Mouse (Mus musculus) forebrain, postnatal 0 days (tissue): ENCODE results near the gene Ifngr2. TPM values are rescaled to one million over a fixed set of nuclear protein-coding genes. Genes with fewer than 3 reads are reported as not detected.
A peak's percentile ranks its signal among the peaks of the same experiment; 100 is the strongest.

Experiments
- ATAC-seq: fragments of 200-750 bp; cut with Nextera tagmentation; 2 replicates; pipeline ENCODE4 v1.8.0; 2017; ENCODE audit warnings: mild to moderate bottlenecking, moderate library complexity
- DNase-seq: peaks from one replicate; pipeline ENCODE4 v3.0.0-alpha.2; 2015
- H3K27ac ChIP-seq: fragments of 300-500 bp; sonication (generic); 2 replicates; pipeline ENCODE4 v1.5.1; 2014; ENCODE audit warnings: low read depth, mild to moderate bottlenecking, antibody characterized with exemption, low read length, moderate library complexity, mixed read lengths
- H3K27me3 ChIP-seq: fragments of 300-500 bp; sonication (generic); 2 replicates; pipeline ENCODE4 v1.6.1; 2014; ENCODE audit warnings: mild to moderate bottlenecking, low read length, mixed read lengths; ENCODE audit not compliant: insufficient read depth
- H3K36me3 ChIP-seq: fragments of 300-500 bp; sonication (generic); 2 replicates; pipeline ENCODE4 v1.6.1; 2014; ENCODE audit warnings: mild to moderate bottlenecking, moderate library complexity; ENCODE audit not compliant: insufficient read depth
- H3K4me1 ChIP-seq: fragments of 300-500 bp; sonication (generic); 2 replicates; pipeline ENCODE4 v1.6.1; 2014; ENCODE audit warnings: antibody characterized with exemption; ENCODE audit not compliant: insufficient read depth
- H3K4me2 ChIP-seq: fragments of 300-500 bp; sonication (generic); 2 replicates; pipeline ENCODE4 v1.6.1; 2014; ENCODE audit warnings: low read depth, mild to moderate bottlenecking, moderate library complexity
- H3K4me3 ChIP-seq: fragments of 300-500 bp; sonication (generic); 2 replicates; pipeline ENCODE4 v1.5.1; 2014; ENCODE audit warnings: low read depth, low read length, mixed read lengths
- H3K9ac ChIP-seq: fragments of 300-500 bp; sonication (generic); 2 replicates; pipeline ENCODE4 v1.6.1; 2014; ENCODE audit warnings: mild to moderate bottlenecking
- H3K9me3 ChIP-seq: fragments of 300-500 bp; sonication (generic); 2 replicates; pipeline ENCODE4 v1.6.1; 2016; ENCODE audit warnings: low read length
- CTCF ChIP-seq: sonication (generic); IDR thresholded peaks from 2 replicates; pipeline ENCODE4 v1.5.1; 2016; ENCODE audit warnings: antibody characterized with exemption, control low read depth, low read depth
- WGBS: fragments of 180-500 bp; shearing (Covaris S2); extraction: QIAGEN DNeasy Blood & Tissue Kit; methylation state at CpG from one replicate; pipeline ENCODE4 v1.1.7; 2014; 5-methylcytosine and 5-hydroxymethylcytosine counted together
- polyA plus RNA-seq: library from polyadenylated mRNA; unstranded; fragments of >200 nt; fragmentation: Nextera tagmentation; extraction: Ambion mirVana; gene quantifications from 2 replicates; pipeline ENCODE4 v1.2.1, GENCODE M21; 2015
- total RNA-seq: library from RNA; depleted of rRNA; stranded (reverse); fragments of >200 nt; gene quantifications from 2 replicates; pipeline ENCODE4 v1.2.3, GENCODE M21; 2014

The Ifngr2 gene
- total and polyA plus RNA-seq, 2 experiments from 2014 or later, result 61.8 to 146 TPM

GRCm38 (mm10) chr16:91553625-91554024, 6.8 kb downstream of the Ifngr2 start:
- Histone ChIP-seq H3K4me2 (no peak overlapping the region), H3K9ac (no peak overlapping the region), H3K4me1 (no peaks in the 10 kb centered on the region; the same call in 1 of the 2 replicates), H3K9me3 (no peaks in the 10 kb centered on the region), H3K27me3 (no peaks in the 10 kb centered on the region), H3K36me3 (peaks cover 9% of the 10 kb centered on the region), H3K27ac (no peak overlapping the region), H3K4me3 (no peak overlapping the region)
- DNase-seq, result no peak
- 55% methylated on average over 11 of the region's 12 CpGs for WGBS
- no peak for TF ChIP-seq CTCF
- ATAC-seq, result no peak

GRCm38 (mm10) chr16:91555017-91555605, 8.2 kb downstream of the Ifngr2 start:
- no peak for TF ChIP-seq CTCF
- Histone ChIP-seq H3K36me3 (peaks cover 20% of the 10 kb centered on the region), H3K9me3 (no peaks in the 10 kb centered on the region), H3K27me3 (no peaks in the 10 kb centered on the region), H3K4me1 (no peaks in the 10 kb centered on the region), H3K4me3 (no peak overlapping the region), H3K27ac (no peak overlapping the region), H3K4me2 (no peak overlapping the region), H3K9ac (no peak overlapping the region)
- WGBS, result 88% methylated on average over 8 of the region's 8 CpGs
- ATAC-seq, result no peak
- no peak for DNase-seq

- Histone ChIP-seq H3K27ac (no peak overlapping the region), H3K36me3 (peaks cover 25% of the 10 kb centered on the region), H3K9me3 (no peaks in the 10 kb centered on the region), H3K4me1 (no peaks in the 10 kb centered on the region), H3K27me3 (no peaks in the 10 kb centered on the region), H3K4me2 (no peak overlapping the region), H3K4me3 (no peak overlapping the region), H3K9ac (no peak overlapping the region)
- no peak for ATAC-seq
- TF ChIP-seq CTCF, result no peak
- 84% methylated on average over 15 of the region's 15 CpGs for WGBS
- DNase-seq, result no peak
Measured at GRCm38 (mm10) chr16:91556659-91557058, 9.8 kb downstream of the Ifngr2 start.

- ATAC-seq (no peak), DNase-seq (no peak)
- no peak for TF ChIP-seq CTCF
- no peaks in the 10 kb centered on the region for H3K4me1 ChIP-seq
- H3K9me3 ChIP-seq, result no peaks in the 10 kb centered on the region
- H3K27me3 ChIP-seq, result no peaks in the 10 kb centered on the region
- H3K4me2 ChIP-seq, result no peak overlapping the region
- no peak overlapping the region for H3K27ac ChIP-seq
- peaks cover 29% of the 10 kb centered on the region for H3K36me3 ChIP-seq
- WGBS, result 92% methylated on average over 7 of the region's 7 CpGs
- no peak overlapping the region for H3K9ac ChIP-seq
- no peak overlapping the region for H3K4me3 ChIP-seq
Measured at GRCm38 (mm10) chr16:91557214-91557613, 10.3 kb downstream of the Ifngr2 start.

GRCm38 (mm10) chr16:91557693-91558092, 10.8 kb downstream of the Ifngr2 start:
- peak; percentile 26 for DNase-seq
- 71% methylated on average over 15 of the region's 15 CpGs for WGBS

GRCm38 (mm10) chr16:91561099-91561498, 14.2 kb downstream of the Ifngr2 start:
- ATAC-seq (peak; percentile 58), DNase-seq (peak; percentile 54)
- TF ChIP-seq CTCF, result peak; percentile 68
- Histone ChIP-seq H3K27me3 (no peaks in the 10 kb centered on the region), H3K27ac (no peak overlapping the region), H3K36me3 (peaks cover 50% of the 10 kb centered on the region), H3K9ac (no peak overlapping the region), H3K4me1 (no peaks in the 10 kb centered on the region), H3K9me3 (no peaks in the 10 kb centered on the region), H3K4me2 (no peak overlapping the region), H3K4me3 (no peak overlapping the region)
- WGBS, result 51% methylated on average over 9 of the region's 9 CpGs

More at GRCm38 (mm10) chr16:91557693-91558092, 10.8 kb downstream of the Ifngr2 start:
- peak; percentile 36; the same call in 1 of the 2 replicates for ATAC-seq
- H3K27me3 ChIP-seq, result no peaks in the 10 kb centered on the region
- H3K4me1 ChIP-seq, result no peaks in the 10 kb centered on the region
- H3K4me2 ChIP-seq, result no peak overlapping the region
- peaks cover 33% of the 10 kb centered on the region for H3K36me3 ChIP-seq
- no peak overlapping the region for H3K27ac ChIP-seq
- no peak overlapping the region for H3K4me3 ChIP-seq
- no peak for TF ChIP-seq CTCF
- no peaks in the 10 kb centered on the region for H3K9me3 ChIP-seq
- H3K9ac ChIP-seq, result no peak overlapping the region

GRCm38 (mm10) chr16:91561541-91562457, 14.9 kb downstream of the Ifngr2 start:
- H3K9ac ChIP-seq, result no peak overlapping the region
- ATAC-seq (no peak), DNase-seq (no peak)
- no peak overlapping the region for H3K4me3 ChIP-seq
- no peak for TF ChIP-seq CTCF
- 74% methylated on average over 38 of the region's 38 CpGs for WGBS
- H3K36me3 ChIP-seq, result peaks cover 50% of the 10 kb centered on the region
- no peaks in the 10 kb centered on the region for H3K27me3 ChIP-seq
- H3K4me1 ChIP-seq, result no peaks in the 10 kb centered on the region
- no peak overlapping the region for H3K4me2 ChIP-seq
- no peak overlapping the region for H3K27ac ChIP-seq
- H3K9me3 ChIP-seq, result no peaks in the 10 kb centered on the region
